Mouse (Mus musculus) lung, embryonic 14.5 days (tissue): ENCODE data around the gene Rgs6. TPM values are rescaled to one million over a fixed set of nuclear protein-coding genes. Genes with fewer than 3 reads are reported as not detected.

ENCODE experiments used
- ATAC-seq: fragments of 200-750 bp; cut with Nextera tagmentation; 2 replicates; pipeline ENCODE4 v1.8.0; 2017; ENCODE audit warnings: mild to moderate bottlenecking, moderate TSS enrichment, moderate library complexity; ENCODE audit not compliant: insufficient read depth
- DNase-seq: peaks from one replicate; pipeline ENCODE4 v3.0.0-alpha.2; 2015
- H3K27ac ChIP-seq: fragments of 300-500 bp; sonication (generic); 2 replicates; pipeline ENCODE4 v1.5.1; 2014; ENCODE audit warnings: low read depth, mild to moderate bottlenecking, moderate library complexity
- H3K27me3 ChIP-seq: fragments of 300-500 bp; sonication (generic); 2 replicates; pipeline ENCODE4 v1.6.1; 2014; ENCODE audit warnings: low read length, control low read depth; ENCODE audit not compliant: insufficient read depth
- H3K36me3 ChIP-seq: fragments of 300-500 bp; sonication (generic); 2 replicates; pipeline ENCODE4 v1.6.1; 2014; ENCODE audit warnings: control low read depth; ENCODE audit not compliant: insufficient read depth
- H3K4me1 ChIP-seq: fragments of 300-500 bp; sonication (generic); 2 replicates; pipeline ENCODE4 v1.6.1; 2014; ENCODE audit warnings: antibody characterized with exemption, control low read depth; ENCODE audit not compliant: insufficient read depth
- H3K4me2 ChIP-seq: fragments of 300-500 bp; sonication (generic); 2 replicates; pipeline ENCODE4 v1.6.1; 2014; ENCODE audit warnings: mild to moderate bottlenecking
- H3K4me3 ChIP-seq: fragments of 300-500 bp; sonication (generic); 2 replicates; pipeline ENCODE4 v1.5.1; 2014; ENCODE audit warnings: low read depth, low read length
- H3K9ac ChIP-seq: fragments of 300-500 bp; sonication (generic); 2 replicates; pipeline ENCODE4 v1.6.1; 2014
- H3K9me3 ChIP-seq: fragments of 300-500 bp; sonication (generic); 2 replicates; pipeline ENCODE4 v1.6.1; 2016; ENCODE audit warnings: low read depth, low read length, control low read depth
- CTCF ChIP-seq: IDR thresholded peaks from 2 replicates; pipeline ENCODE4 v1.5.1; 2016; ENCODE audit warnings: antibody characterized with exemption, low read depth
- WGBS: fragments of 180-500 bp; shearing (Covaris S2); extraction: QIAGEN DNeasy Blood & Tissue Kit; methylation state at CpG from one replicate; pipeline ENCODE4 v1.1.7; 2014; 5-methylcytosine and 5-hydroxymethylcytosine counted together
- polyA plus RNA-seq: library from polyadenylated mRNA; unstranded; fragments of >200 nt; fragmentation: Nextera tagmentation; extraction: Ambion mirVana; gene quantifications from 2 replicates; pipeline ENCODE4 v1.2.1, GENCODE M21; 2014

The Rgs6 gene
- polyA plus RNA-seq, 1 experiment from 2014 or later: 2.8 TPM

GRCm38 (mm10) chr12:83046734-83047133 is 458.6 kb downstream of the Rgs6 start:
- WGBS: 92% methylated on average over 9 of the region's 9 CpGs
- Histone ChIP-seq H3K4me3 (no peak overlapping the region), H3K27me3 (no peaks in the 10 kb centered on the region), H3K9ac (no peak overlapping the region), H3K27ac (no peak overlapping the region), H3K36me3 (no peaks in the 10 kb centered on the region), H3K4me1 (no peaks in the 10 kb centered on the region), H3K9me3 (no peaks in the 10 kb centered on the region), H3K4me2 (no peak overlapping the region)
- TF ChIP-seq CTCF: no peak
- ATAC-seq (no peak), DNase-seq (no peak)

GRCm38 (mm10) chr12:83047710-83048109 is 459.6 kb downstream of the Rgs6 start:
- Histone ChIP-seq H3K4me2 (no peak overlapping the region), H3K9me3 (no peaks in the 10 kb centered on the region)

GRCm38 (mm10) chr12:83050514-83050913 is 462.4 kb downstream of the Rgs6 start:
- Histone ChIP-seq H3K36me3 (no peaks in the 10 kb centered on the region), H3K9me3 (no peaks in the 10 kb centered on the region)

More at GRCm38 (mm10) chr12:83047710-83048109, 459.6 kb downstream of the Rgs6 start:
- WGBS: 70% methylated on average over 7 of the region's 7 CpGs
- Histone ChIP-seq H3K4me1 (no peaks in the 10 kb centered on the region), H3K27me3 (no peaks in the 10 kb centered on the region), H3K9ac (no peak overlapping the region), H3K36me3 (no peaks in the 10 kb centered on the region), H3K4me3 (no peak overlapping the region), H3K27ac (no peak overlapping the region)
- ATAC-seq (no peak), DNase-seq (no peak)
- TF ChIP-seq CTCF: no peak

GRCm38 (mm10) chr12:83052391-83052790 is 464.3 kb downstream of the Rgs6 start:
- Histone ChIP-seq H3K4me3 (no peak overlapping the region), H3K4me1 (no peaks in the 10 kb centered on the region), H3K9me3 (no peaks in the 10 kb centered on the region), H3K27ac (no peak overlapping the region), H3K27me3 (no peaks in the 10 kb centered on the region), H3K4me2 (no peak overlapping the region), H3K9ac (no peak overlapping the region), H3K36me3 (no peaks in the 10 kb centered on the region)
- ATAC-seq (no peak), DNase-seq (peak; percentile 67)
- WGBS: 30% methylated on average over 4 of the region's 4 CpGs
- no peak for TF ChIP-seq CTCF

More at GRCm38 (mm10) chr12:83050514-83050913, 462.4 kb downstream of the Rgs6 start:
- DNase-seq (no peak), ATAC-seq (no peak)
- Histone ChIP-seq H3K4me1 (no peaks in the 10 kb centered on the region), H3K4me3 (no peak overlapping the region), H3K27me3 (no peaks in the 10 kb centered on the region), H3K9ac (no peak overlapping the region), H3K4me2 (no peak overlapping the region), H3K27ac (no peak overlapping the region)
- no peak for TF ChIP-seq CTCF
- 54% methylated on average over 8 of the region's 8 CpGs for WGBS

- TF ChIP-seq CTCF: no peak
- no peaks in the 10 kb centered on the region for H3K36me3 ChIP-seq
- H3K9me3 ChIP-seq: no peaks in the 10 kb centered on the region
- H3K4me1 ChIP-seq: no peaks in the 10 kb centered on the region
- no peak overlapping the region for H3K4me2 ChIP-seq
- no peak overlapping the region for H3K27ac ChIP-seq
- 59% methylated on average over 5 of the region's 5 CpGs for WGBS
- no peak for DNase-seq
- ATAC-seq: no peak
- no peak overlapping the region for H3K4me3 ChIP-seq
- H3K9ac ChIP-seq: no peak overlapping the region
- H3K27me3 ChIP-seq: no peaks in the 10 kb centered on the region
Observed at GRCm38 (mm10) chr12:83055690-83056089, 467.6 kb downstream of the Rgs6 start.

- Histone ChIP-seq H3K9me3 (no peaks in the 10 kb centered on the region), H3K4me1 (no peaks in the 10 kb centered on the region), H3K36me3 (no peaks in the 10 kb centered on the region), H3K27me3 (no peaks in the 10 kb centered on the region), H3K27ac (no peak overlapping the region), H3K4me3 (no peak overlapping the region), H3K4me2 (no peak overlapping the region), H3K9ac (no peak overlapping the region)
- ATAC-seq (no peak), DNase-seq (no peak)
- TF ChIP-seq CTCF: no peak
- WGBS: 71% methylated on average over 6 of the region's 6 CpGs
Observed at GRCm38 (mm10) chr12:83066426-83066825, 478.3 kb downstream of the Rgs6 start.

- no peak for ATAC-seq
- no peaks in the 10 kb centered on the region for H3K9me3 ChIP-seq
- no peaks in the 10 kb centered on the region for H3K27me3 ChIP-seq
- no peaks in the 10 kb centered on the region for H3K36me3 ChIP-seq
- WGBS: 31% methylated on average over 5 of the region's 5 CpGs
- H3K9ac ChIP-seq: no peak overlapping the region
- no peak overlapping the region for H3K4me3 ChIP-seq
- peak; percentile 30 for DNase-seq
- H3K27ac ChIP-seq: no peak overlapping the region
- H3K4me1 ChIP-seq: peaks cover 19% of the 10 kb centered on the region
- no peak for TF ChIP-seq CTCF
- H3K4me2 ChIP-seq: no peak overlapping the region
Observed at GRCm38 (mm10) chr12:83070848-83071247, 482.8 kb downstream of the Rgs6 start.
